Mouse (Mus musculus) cerebellum, adult 9-10 months (tissue): ENCODE data around the gene Slc41a2.
A peak's percentile ranks its signal among the peaks of the same experiment; 100 is the strongest.
"Not testable (repeated sequence)": the region's sequence is repeated elsewhere in the genome, so short reads cannot be mapped to it uniquely, and the experiment has no call there.

Source experiments
- DNase-seq: peaks from one replicate; pipeline ENCODE4 v3.0.0; 2022

Slc41a2 gene

DNA sequence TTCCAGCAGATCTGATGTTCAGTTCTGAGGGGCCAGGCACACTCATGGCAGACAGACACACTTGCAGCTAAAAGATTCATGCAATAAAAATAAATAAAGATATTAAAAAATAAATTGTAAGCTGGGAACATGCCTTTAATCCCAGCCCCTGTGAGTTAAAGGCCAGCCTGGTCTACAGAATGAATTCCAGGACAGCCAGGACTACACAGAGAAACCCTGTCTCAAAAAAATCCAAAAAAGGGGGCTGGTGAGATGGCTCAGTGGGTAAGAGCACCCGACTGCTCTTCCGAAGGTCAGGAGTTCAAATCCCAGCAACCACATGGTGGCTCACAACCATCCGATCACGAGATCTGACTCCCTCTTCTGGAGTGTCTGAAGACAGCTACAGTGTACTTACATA, 14.1 kb upstream of the Slc41a2 start:
- DNase-seq: not testable (repeated sequence)

DNA sequence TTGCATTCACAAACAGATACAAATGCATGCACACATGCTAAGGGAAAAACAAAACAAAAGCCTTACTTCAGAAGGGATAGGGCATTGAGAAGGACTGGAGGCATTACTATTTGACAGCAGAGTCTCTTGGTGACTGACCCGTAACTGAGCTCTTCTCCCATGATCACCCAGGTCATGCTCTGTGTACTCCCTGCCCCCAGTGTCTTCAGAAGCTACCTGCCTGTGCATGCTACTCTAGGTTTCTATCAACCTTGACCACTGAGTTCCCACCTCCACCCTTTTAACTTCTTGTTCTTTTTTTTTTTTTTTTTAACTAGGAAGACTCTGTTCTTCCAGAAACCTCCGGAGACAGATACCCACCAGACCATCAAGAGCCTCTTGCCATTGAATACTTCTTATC, 13.0 kb upstream of the Slc41a2 start:
- DNase-seq: no peak

DNA sequence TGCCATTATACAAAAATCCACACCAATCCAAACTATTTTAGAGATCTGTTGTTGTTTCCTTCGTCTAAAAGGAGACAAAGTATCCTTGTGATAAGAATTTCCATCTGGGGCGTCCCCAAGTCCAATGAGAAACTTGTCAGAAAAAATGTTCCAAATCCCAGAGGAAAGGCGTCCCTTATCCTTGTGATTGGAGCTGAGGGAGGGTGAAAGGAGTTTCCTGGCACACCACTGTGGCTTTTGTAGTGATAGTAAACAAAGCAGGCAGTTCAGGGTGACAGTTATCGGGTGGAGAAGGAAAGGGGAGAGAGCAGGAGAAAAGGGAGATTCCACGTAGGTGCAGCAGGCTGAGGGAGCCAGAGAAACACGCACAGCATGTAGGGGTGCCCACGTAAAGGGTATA, 9.8 kb upstream of the Slc41a2 start:
- no peak for DNase-seq

DNA sequence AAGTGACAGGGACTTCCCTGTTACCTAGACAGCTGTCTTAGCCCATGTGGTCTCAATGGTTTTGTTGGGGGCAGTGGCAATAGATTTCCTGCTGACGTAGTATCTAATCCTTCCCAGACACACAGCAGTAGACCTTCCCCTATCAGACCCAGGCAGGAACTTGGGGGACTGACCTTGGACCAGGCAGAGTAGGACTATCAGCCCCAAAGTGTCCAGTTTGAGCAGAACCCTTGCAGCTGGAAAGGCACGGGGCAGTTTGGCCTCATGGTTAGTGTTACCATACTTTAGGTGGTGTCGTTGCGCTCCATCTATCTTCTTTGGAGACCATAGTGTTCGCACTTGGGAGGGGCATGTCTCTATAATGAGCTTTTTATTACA, 8.7 kb upstream of the Slc41a2 start:
- DNase-seq: no peak

DNA sequence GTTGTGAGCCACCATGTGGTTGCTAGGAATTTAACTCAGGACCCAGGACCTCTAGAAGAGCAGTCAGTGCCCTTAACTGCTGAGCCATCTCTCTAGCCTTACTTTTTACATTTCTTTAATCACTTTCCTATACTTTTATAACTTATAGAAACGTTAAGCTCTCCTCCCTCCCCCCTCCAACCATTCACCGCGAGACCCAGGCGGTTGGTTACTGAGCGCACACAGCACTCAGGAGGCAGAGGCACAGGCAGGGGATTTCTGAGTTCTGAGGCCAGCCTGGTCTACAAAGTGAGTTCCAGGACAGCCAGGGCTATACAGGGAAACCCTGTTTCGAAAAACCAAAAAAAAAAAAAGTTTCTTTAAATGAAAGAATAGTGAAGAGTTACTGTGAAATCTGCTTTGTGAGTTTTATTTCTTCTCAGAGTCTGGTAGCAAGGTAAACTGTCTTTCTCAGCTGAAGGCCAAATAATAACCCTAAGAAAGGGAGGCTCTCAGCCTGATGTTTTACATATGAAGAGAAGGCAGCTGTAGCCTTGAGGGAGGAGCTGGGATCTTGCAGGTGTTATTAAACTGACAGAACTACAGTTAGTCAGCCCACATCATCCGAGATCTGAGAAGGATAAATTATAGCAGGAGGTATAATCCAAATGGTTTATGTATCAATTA, 8.1 kb upstream of the Slc41a2 start:
- no peak for DNase-seq

DNA sequence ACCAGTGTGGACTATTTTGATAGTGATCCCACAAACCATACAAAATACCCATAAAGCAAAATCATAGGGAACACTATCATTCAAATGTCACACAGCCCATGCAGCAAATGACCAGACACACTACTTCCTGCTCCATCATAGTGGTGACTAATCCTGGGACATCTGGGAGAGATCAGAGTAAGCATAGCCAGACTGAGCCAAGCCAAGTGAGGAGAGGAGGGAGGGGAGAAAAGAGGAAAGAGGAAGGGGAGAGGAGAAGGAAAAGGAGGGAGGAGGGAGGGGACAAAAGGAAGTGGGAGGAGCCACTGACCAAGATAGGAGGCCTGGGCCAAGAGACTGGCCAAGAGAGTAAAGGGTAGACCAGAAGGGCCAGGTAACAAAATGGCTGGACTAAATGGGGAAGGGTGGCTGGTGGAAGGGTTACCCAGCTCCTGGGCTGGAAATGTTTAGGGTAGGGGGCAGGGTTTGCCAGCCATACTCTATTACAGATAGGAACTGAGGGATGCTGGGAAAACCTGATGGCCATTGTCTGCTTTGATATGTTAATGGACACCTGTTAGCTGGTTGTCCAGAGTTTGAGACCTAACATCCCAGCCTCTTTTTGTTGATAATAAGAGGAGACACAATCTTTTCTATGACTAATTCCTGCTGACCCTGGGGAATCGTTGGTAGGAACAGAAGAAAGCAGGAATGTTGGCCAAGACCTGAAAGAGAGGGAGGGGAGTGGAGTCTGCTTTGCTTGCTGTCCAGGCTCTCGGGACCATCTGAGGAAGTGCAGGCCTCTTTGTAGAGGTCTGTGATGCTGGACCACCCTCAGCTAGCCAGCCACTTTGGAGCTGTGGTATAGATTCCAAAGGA, 6.4 kb upstream of the Slc41a2 start:
- no peak for DNase-seq

DNA sequence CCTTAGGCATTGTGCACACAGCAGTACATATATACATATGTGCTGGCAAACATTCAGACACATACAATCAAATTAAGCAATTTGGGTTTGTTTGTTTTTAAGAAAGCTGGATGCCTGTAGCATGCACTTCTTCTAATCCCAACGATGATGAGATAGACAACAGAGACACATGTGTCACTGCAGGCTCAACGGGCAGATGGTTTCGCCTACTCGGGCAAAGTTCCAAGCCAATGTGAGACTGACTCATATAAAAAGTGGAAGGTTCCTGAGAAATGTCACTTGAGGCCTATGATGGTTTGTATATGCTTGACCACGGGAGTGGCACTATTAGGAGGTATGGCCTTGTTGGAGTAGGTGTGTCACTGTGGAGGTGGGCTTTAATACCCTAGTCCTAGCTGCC, 5.5 kb upstream of the Slc41a2 start:
- peak; percentile 61 for DNase-seq

DNA sequence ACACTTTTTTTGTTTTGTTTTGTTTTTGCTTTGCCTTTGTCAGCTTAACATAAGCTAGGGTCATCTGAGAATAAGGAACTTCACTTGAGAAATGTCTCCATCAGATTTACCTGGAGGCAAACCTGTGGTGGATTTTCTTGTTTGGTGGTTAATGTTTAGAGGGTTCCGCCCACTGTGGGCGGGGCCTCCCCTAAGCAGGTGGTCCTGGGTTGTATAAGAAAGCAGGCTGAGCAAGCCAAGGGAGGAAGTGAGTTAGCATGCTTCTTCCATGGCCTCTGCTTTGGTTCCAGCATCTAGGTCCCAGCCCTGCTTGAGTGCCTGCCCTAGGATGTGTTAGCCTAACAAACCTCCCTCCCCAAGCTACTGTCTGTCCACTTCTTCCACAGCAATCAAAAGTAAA, 3.5 kb upstream of the Slc41a2 start:
- no peak for DNase-seq

DNA sequence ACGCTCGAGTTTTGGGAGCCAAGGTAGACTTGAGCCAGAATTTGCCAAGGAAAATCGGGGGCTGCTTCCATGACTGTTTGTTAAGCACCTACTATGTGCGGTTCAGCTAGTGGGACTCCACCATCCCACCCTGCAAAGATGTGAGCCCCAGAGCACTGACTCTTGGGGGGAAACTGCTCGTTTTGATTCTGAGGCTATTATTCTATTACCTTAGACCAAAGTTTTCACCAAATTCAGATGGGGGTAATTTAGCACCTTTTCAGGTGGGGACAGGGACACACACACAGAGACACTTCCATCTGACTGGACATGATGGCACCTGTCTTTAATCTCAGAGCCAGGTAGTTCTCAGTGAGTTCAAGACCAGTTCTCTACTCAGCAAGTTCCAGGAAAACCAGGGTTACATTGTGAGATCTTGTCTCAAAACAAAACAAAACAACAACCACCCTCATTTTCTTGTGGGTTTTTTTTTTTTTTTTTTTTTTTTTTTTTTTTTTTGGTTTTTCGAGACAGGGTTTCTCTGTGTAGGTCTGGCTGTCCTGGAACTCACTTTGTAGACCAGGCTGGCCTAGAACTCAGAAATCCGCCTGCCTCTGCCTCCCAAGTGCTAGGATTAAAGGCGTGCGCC, 403 bp upstream of the Slc41a2 start:
- DNase-seq: no peak

DNA sequence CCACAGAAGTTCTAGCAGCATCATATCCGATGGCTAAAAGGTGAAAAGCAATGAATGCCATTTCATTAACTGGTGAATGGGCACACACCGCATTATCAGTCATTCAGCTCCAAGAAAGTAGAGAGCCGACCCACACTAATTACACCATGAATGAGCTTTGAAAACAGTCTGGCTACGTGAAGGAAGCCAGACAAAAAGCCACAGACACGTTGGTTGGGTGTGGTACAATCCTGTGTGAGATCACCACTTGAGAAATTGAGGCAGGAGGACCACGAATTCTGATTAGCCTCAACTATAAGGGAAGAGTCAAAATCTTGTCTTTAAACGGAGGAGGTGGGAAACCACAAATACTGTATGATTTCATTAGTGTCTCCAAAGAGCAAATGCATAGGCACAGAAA, 1.3 kb downstream of the Slc41a2 start:
- no peak for DNase-seq

DNA sequence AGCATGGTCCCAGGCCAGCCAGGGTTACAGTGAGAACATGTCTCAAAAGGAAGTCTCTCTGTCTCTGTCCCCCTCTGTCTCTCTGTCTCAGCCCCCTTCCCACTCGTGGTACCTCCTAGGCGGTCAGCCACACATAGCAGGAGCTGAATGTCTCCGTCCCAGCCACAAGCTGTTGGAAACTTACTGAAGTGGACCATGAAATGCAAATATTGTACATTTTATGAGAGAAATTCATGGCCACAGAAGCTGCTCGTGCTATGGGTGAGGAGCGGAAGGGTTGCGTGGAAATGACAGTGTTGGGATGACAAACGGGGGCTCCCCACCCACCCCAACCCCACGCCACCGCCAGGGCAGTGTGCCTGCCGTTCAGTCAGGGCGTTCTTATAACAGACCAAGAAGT, 5.1 kb downstream of the Slc41a2 start:
- no peak for DNase-seq

DNA sequence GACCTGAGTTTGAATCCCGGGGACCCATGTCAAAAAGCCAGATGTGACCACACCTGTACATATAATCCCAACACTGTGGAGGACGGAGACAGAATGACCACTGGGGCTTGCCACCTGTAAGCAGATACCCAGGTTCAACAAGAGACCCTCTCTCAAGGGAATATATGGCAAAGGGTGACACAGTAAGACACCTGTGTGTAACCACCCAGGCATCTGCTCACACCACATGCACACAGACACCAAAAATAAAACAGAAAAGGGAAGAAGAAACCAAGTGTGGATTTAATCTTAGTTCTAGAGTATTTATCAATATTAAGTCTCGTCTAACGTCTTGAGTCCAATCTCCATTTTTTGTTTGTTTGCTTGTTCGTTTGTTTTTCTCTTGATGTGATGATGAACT, 5.9 kb downstream of the Slc41a2 start:
- DNase-seq: no peak

DNA sequence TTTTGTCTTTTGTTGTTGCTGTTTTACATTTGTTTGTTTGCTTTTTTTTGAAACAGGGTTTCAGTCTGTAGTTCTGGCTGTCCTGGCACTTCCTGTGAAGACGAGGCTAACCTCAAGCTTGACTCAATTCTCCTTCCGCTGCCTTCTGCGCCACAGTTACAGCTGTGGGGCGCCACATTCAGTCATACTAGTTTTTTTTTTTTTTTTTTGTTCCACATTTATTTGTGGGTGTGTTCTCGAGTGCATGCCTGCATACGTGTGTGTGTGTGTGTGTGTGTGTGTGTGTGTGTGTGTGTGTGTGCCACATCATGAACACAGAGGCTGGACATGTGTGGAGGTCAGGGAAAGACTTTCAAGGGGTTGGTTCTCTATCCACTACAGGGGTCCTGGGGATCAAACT, 7.3 kb downstream of the Slc41a2 start:
- no peak for DNase-seq

DNA sequence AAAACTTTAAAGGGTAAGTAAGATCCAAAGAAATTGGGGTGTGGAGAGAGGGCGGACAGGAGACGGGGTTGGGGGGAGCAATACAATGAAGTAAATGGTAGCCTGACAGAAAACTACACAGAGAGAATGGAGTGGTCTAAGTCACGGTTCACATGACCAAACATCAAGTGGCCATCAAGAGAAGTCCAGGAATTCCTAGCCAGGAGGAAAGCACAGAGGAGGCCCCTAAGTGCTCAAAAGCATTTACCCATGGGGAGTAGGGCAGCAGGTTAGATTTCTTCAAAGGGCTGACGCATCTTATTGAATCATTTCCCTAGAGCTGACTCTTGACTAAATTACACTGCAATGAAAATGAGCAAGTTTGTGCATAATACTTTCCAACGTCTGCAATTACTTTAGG, 8.9 kb downstream of the Slc41a2 start:
- no peak for DNase-seq

DNA sequence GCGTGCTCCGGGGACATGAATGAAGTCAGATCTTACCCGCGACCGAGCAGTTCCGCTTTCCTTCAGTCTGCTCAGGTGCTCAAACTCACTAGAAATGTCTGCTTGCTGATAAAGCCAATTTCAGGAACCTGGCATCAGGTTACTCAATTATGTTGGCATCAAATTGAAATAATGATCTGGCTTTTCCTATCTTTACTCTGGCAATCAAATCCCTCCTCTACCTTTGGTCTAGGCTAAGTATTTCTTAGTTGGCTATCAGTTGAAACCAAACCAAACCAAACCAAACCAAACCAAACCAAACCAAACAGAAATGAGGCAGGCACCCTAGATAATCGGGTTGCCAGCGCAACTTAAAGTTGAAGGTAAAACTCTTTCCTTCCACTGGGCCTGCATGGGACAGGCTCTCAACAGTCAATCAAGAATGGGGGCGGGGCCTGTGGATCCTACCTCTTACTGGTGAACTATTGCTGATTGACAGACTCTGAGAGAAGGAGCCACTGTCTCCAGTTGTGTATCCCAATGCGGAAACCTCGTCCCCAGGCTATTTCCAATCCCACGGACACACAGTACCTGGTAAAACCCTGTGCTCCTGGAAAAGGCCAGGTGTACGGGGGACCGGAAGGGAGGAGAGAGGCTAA, 10.9 kb downstream of the Slc41a2 start:
- no peak for DNase-seq

DNA sequence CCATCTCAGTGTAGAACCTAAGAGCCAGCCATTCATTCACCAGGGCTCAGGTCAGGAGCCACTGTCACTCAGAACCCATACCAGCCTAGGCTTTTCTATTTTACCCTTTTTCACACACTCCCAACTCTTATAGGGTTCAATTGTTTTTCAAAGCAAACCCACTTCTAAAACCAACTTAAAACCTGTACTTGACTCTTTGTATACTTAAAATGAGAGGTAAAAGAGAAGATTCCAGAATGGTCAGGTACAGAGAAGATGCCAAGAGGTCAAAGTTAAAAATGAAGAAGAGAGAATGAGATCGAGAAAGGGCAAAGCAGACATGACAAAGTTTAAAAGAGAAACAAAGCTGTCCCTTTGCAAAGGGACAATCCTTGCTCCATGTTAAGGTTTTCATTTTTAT, 11.8 kb downstream of the Slc41a2 start:
- no peak for DNase-seq

DNA sequence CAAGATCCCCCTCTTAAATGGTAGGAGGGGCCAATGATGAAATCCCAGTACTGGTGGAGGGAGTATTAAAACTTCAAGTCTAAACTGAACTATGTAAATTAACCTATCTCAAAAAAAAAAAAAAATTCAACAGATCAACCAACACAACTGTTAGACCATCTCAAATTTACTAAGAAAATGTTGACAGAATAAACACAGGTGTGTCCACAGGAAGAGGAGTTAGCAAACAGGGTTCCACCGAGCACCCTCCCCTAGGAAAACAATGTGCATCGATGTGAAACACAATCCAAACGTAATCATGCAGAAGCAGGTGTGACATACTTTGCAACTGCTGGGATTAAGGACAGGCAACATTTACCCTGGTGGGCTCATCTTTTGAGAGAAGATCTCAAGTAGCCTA, 12.8 kb downstream of the Slc41a2 start:
- DNase-seq: no peak

DNA sequence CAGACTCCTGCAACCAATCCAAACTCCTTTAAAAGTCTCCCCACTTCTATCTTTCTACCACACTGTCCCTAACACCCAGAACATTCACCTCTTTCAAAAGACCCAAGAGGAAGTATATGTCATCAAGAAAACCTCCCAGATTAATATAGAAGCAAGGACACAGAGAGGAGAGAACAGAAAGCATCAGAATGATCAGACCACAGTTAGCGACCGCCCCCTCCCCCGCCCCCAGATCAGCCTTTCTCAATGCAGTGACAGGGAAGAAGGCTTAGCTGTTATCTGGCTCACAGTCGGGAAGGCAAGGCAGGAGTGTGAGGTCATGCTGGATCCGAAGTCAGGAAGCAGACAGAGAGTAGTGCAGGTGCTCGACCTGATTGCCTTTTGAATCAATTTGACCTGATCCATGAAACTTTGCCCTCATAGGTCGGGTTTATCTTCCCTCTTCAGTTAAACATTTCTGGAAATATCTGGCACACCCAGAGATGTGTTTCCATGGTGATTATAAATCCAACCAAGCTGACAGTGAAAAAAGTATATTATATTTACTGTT, 15.1 kb downstream of the Slc41a2 start:
- no peak for DNase-seq

DNA sequence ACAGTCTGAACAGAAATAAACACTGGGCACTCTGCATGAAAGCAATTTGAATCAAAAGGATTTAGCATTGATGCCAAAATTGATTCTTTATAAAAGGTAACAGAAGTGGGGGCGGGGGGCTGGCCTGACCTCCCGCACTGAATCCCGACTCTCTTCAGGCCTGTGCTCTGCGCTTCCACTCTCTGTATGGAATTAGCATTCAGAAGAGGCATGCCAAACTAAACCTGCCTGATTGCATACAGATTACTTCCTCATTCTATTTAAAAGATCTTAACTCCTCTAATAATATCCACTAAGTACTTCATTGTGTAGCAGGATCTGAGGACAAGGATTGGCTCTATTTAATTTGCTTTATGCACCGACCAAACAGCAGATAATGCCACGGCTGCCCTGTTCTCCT, 16.2 kb downstream of the Slc41a2 start:
- DNase-seq: no peak

DNA sequence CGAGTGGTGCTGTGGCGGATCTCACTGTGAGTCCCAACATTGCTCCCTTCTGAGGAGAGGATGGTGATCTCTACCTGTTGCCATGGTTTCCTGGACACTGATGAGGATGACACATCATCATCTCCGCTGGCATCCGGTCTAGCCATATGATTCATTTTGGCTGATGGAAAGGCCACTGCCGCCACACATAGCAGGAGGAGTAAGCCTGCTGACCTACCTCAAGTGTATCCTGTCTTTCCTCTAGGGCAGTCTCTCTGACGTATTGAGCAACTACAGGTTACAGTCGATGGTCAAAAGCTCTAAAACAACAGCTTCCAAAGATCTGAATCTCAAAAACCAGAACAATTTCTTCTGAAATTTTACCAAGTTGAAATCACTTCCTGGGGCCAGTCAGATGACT, 16.8 kb downstream of the Slc41a2 start:
- peak; percentile 82 for DNase-seq

DNA sequence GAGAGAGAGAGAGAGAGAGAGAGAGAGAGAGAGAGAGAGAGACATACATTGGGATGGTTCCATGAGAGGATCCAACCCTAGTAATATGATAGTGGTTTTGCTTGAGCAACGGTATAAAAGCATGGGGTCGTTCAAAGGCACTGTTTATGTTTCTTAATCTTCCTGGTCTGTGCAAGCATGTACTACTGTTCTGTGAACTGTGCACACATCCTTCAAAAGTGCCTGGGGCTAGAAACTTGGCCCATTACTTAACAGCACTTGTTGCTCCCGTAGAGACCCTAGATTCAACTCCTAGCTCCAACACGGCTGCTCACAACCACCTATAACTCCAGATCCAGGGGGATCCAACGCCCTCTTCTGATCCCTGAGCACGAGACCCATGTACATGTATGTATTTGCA, 17.3 kb downstream of the Slc41a2 start:
- no peak for DNase-seq

DNA sequence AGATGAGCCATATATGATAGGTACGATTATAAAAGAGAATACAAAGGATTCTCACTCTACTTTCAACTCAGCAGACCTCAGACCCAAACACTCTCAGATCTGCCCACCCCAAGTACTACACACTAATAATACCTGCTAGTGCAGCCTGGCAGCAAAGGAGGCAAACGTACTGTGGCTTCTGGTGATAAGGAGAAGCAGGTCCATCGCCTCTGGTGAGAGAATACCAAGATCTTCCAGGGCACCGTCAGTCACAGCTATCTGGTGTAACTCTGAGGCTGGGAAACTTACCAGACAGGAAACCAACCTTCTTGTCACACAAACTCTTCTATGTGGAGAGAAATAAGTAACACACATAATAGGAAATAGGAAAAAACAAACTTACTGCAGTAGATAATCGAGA, 24.6 kb downstream of the Slc41a2 start:
- DNase-seq: no peak

DNA sequence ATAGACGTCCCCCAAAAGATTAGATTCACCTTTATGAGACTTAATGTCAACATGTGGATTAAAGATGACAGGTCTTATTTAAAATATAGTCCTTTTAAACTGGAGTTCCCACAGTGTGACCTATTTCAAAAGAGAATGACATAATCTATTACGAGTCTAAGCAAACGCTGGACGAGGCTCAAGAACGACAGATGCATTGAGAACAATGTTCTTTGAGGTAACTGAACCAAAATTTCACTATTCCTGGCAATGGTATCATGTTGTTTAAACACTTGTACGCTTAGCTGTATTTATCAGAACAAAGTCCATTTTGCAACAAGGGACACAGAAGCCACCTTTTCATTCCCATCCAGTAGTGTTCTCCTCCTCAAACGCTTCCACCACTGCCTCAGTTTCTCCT, 27.3 kb downstream of the Slc41a2 start:
- DNase-seq: peak; percentile 55

DNA sequence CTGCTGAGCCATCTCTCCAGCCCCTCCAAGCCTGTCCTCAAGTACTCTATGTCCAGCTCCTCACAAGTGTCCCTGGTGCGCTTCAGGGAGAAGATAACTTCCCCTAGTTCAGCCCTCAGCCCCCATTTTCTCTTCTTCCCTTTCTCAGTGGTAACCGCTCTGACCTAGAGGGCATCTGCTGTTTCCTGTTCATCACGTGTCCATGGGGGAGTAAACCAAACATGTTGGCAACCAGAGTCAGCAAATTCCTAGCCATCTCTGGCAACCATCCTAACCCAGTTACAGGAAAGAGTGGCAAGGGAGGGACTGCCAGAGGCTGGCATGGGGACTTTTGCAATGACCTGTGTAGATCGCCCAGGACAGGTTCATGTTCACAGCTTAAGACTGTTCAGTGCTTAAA, 36.0 kb downstream of the Slc41a2 start:
- no peak for DNase-seq
